Mouse (Mus musculus): ENCODE results near the gene H2-M11.

- TF ChIP-seq CTCF (IDR thresholded peaks at IDR 0.05; ENCODE audit: low read depth) (no peak), EP300 (IDR thresholded peaks at IDR 0.05; ENCODE audit: low read depth) (no peak)
Observed at GRCm38 (mm10) chr17:36503910-36504309, 43.0 kb upstream of the H2-M11 start.

Data from liver, embryonic 14.5 days (tissue).